Mouse (Mus musculus) CD4-positive, CD25-positive, alpha-beta regulatory T cell, adult 2 months (primary cell): ENCODE results near the gene Crhr2.

Experiments
- DNase-seq: peaks from one replicate; pipeline ENCODE4 v3.0.0-alpha.2; 2012; ENCODE audit warnings: low read depth, low spot score

Gene Crhr2

DNA sequence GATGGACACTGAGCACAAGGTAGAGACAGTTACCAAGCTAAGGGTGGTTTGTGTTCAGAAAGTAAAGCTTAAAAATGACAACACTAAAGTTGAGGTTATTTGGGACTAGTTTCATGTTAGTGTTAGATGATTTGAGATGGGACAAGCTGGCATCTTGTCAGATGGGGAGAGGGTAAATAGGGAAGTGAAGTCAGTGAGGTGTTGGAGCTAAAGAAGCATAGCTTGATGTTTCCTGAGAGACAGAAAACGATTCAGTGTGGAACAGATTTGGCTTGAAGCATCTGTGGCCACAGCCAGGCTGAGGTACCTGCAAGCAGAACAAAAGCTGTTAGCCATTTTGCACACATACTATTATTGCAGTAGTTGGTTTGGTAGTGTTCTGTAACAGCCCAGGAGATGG, 87.5 kb downstream of the Crhr2 start:
- no peak for DNase-seq

DNA sequence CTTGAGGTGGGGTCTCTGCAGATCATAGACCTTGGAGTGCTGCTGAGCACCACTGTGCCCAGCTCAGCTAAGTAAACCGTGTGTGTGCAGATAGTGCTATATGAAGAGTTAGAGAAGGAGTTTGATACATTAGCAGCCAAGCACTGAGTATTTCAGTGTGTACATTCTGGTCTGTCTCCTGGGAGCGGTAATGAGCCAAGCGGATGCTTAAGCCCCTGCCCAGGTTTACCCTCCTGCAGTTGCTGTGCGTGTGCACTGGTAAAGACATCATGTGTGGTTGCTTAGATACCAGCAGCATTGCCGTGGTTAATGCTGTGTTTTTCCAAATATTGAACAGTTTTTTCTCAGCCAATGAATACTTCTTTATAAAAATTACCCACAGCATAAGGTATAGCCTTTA, 88.3 kb downstream of the Crhr2 start:
- DNase-seq = no peak

DNA sequence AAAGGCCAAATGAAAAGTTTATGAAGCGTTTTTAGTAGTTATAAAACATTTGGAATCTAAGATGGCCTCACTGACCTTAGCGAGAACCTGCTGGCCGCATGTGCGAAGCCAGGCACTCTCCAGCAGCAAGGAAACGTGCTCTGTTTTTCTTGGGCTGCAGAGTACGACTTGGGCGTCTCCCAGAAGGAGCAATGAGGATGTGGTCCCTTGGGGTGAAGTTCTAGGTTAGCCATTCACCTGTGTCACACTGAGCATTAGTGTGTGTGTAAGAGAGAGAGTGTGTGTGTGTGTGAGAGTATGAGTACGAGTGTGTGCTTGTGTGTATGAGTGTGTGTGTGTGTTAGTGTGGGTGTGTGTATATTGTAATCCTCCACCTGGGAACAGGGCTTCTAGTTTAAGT, 89.6 kb downstream of the Crhr2 start:
- DNase-seq = no peak
